Mouse (Mus musculus): Measurements from ENCODE around the gene Rrn3.

GRCm38 (mm10) chr16:13753986-13754385 lies 26.5 kb upstream of the Rrn3 start:
- no peak for TF ChIP-seq CTCF (IDR thresholded peaks at IDR 0.05; ENCODE audit: extremely low read depth, insufficient read length, insufficient replicate concordance, low read depth, low read length)
- TF ChIP-seq POLR2A (IDR thresholded peaks at IDR 0.05; ENCODE audit: low read depth, low read length) = no peak
